Mouse (Mus musculus): Measurements from ENCODE around the gene Serbp1.

DNA sequence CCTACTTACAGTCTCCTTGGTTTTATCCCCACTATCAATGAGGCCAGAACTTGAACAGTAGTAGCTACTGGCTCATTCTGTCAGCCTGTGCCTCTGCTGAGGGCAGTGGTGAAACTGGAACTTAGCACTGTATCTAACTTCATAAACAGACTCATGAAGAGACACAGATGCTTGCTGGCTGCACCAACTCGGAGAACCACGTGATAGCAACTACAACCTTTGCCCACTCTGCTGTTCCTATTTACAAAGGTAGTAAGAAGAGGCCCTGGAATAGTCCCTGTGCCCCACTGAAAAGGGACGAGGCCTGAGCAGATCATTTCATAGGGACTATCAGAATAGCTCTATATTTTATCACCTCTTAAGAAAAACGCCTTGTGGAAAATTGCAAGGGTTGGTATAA is 62.3 kb downstream of the Serbp1 start:
- TF ChIP-seq CTCF (IDR thresholded peaks at IDR 0.05; ENCODE audit: borderline replicate concordance, extremely low read depth, insufficient read depth, insufficient read length) (no peak), POLR2A (IDR thresholded peaks at IDR 0.05; ENCODE audit: borderline replicate concordance, extremely low read depth, insufficient read depth, insufficient read length, poor library complexity, severe bottlenecking) (no peak)

Data from brain, embryonic 14.5 days (tissue).